Mouse (Mus musculus) brain, embryonic 18.5 days (tissue): ENCODE results near the gene Lnp1.
A peak's percentile ranks its signal among the peaks of the same experiment; 100 is the strongest.
"Not testable (repeated sequence)": the region's sequence is repeated elsewhere in the genome, so short reads cannot be mapped to it uniquely, and the experiment has no call there.

Experiments
- DNase-seq: peaks from one replicate; pipeline ENCODE4 v3.0.0-alpha.2; 2012; ENCODE audit warnings: low read depth, low spot score

Gene Lnp1

DNA sequence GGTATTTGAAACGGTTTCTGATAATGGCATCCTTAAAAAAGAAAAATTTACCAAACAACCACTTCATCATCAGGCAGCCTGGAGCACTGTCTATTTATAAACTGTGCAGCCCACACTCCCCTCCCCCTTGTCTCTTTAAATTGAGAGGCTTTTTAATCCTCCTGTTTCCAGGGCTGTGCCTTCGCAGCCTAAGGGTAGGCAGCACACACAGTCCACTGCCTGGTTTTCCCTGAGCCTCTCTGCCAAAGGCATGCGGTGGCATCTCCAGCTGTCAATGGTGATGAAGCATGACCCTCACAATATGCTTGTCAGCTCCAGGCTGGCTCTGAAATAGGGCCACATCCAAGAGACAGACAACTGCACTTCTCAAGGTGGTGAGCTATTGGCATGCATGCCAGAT lies at the start of gene Lnp1:
TSS of gene Lnp1 (minus strand) at position 39 of the 400 bp plus-strand sequence.
- no peak for DNase-seq

DNA sequence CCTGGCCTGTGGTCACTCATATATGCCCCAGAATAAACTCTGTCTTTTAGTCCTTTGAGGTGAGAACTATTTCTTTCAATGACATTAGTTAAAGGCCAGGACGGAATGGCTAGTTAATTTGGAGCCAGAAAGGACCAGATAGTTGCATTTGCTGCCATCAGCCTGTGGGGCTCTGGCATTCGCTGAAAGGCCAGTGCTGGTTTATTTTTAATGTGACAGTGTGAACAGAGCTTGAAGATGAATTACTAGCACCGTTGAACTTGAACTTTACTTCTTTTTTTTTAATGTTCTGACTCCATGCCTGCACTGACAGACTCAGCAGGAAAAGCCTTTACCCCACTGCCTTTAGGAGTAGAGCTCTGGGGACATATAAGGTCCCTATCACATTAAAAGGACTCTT lies 46.8 kb upstream of the Lnp1 start:
- DNase-seq, result no peak

DNA sequence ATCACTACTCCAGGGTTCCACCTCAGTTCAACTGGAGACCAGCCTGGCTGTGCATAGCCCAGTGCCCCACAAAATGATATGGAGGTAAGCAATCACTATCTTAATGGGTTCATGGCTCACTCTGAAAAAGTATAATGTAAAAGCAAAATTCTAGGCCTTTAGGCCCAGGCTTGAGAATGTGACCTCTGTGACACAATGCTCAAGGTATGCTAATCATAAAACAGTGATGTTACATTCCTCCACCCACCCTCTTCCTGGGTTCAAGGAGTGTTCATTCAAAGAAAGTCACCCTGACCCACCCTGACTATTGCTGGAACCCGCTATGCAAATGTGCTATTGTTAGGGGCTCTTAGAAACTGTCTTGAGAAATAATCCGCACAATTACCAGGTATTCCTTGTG lies 30.4 kb upstream of the Lnp1 start:
- not testable (repeated sequence) for DNase-seq

DNA sequence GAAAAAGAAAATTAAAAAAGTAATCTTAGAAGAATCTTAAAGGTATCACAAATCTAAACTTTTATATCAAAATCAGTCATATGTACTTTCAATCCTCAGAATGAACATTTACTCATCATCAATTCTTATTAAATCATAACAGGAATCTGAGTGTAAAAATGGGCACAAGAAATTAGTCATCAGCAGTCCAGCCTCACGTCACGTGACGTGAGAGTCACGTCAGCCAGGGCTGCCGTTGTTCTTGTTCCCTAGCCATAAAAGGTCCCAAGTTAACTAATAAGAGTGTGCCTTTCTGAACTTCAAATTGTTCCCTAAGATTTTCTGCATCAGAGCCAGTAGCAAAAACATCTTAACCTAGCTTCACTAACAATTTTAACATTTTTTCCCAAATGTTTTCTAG lies 21.2 kb upstream of the Lnp1 start:
- DNase-seq, result no peak

DNA sequence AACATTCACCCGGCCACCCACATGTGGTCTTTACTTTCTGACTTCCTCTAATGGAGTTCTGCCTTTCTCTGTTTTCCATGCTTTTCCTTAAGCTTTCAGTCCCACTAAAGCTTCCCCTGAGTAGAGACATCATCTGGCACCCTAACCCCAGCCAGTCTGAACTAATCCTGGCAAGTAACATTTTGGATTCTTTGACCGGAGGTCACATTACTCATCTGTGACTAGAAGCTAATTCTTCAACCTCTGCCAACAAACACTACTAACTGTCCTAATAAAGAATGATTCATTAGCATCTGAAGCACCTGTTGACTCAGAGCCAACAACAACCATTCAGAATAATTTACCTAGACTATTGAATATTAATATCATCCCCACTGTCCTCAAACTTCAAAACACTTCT lies 14.5 kb upstream of the Lnp1 start:
- no peak for DNase-seq

DNA sequence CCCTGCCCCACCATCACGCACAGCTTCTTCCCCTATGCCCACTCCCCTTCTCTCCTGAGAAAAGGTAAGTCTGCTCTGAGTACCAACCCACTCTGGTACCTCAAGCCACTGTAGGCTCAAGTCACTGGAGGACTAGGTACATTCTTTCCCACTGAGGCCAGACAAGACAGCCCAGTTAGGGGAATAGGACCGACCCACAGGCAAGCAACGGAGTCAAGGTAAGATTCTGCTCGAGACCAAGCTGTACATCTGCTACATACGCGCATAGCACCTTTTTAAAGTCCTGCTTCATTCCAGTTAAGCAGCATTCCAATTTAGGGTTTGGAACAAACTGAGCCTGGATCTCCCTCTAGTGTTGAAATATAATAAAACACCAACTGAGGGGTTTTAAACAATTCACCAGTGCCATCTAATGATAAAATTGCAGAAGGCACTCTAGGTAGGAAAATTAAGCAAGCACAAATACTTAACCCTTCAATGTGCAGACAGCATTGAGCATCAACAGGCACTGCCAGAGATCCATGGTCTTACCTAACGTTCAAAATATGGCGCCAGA lies 7.7 kb downstream of the Lnp1 start:
- peak; percentile 49 for DNase-seq

DNA sequence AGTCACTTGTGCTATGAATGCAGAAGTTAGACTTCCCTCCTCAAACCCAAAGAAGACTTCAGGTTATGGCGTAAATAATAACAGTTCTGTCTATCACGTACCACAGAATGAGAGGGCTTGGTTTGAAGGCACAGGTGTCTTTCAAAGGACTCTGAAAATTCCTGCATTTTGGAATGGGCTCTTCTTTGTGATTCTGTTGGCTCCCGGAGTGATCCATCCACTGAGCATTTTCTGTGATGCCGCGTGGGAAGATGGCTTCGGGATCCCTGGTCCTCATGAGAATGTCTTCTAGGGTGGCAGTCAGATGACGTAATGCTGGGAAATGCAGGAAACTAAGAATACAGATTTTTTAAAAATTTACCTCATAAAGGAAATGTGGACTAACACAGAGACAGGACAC lies 10.6 kb downstream of the Lnp1 start:
- no peak for DNase-seq

DNA sequence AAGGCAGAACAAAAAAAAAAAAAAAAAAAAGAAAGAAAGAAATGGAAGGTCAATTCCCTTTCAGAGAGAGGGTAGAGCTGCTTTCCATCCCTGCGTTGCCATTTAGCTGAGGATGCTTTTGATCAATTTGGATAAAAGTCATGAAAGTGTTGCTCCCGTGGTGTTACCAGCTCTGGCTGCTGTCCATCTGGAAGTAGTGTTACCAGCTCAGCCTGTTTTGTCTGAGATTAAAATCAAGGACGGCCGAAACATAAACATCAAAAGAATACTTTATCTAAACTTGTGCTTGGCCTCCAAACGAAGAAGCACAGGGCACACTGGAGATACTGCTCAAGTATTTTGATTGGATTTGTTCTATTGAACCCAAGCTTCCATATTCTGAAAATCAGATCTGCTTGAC lies 18.9 kb downstream of the Lnp1 start:
- no peak for DNase-seq

DNA sequence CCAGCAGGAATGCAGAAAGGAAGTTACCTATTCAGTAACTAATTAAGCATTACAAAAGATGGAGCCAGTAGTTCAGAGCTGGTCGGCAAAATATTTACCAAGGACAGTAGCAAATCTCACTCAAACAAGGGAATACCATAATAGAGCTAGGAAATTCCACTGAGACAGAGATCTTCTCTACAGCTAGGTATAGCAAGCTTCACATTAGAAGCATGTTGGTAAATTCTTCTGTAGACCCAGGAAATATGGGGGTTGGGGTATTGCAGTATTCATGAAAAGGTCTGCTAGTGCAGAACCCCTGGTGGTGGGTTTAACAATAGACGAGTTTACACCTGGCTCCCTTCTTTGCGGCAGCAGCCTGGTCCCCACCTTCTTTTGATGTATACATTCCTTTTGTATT lies 25.7 kb downstream of the Lnp1 start:
- not testable (repeated sequence) for DNase-seq

DNA sequence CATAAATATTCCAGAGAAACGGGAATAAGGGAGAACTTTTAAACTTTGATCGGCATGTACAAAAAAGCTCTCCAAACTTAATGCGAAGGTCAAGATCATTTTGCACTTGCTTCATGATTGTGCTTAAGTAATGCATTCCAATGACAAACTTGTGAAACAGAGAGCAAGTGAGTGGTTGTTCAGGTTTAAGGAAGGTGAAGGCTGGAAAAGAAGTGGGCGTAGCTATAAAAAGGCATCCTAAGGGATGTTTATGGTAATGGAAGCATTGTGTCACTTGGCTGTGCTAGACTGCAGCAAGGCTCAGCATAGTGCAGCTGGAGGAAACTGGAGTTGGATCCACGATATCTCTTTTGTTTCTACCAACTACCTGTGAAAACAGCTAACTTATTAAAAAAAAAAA lies 36.3 kb downstream of the Lnp1 start:
- no peak for DNase-seq

DNA sequence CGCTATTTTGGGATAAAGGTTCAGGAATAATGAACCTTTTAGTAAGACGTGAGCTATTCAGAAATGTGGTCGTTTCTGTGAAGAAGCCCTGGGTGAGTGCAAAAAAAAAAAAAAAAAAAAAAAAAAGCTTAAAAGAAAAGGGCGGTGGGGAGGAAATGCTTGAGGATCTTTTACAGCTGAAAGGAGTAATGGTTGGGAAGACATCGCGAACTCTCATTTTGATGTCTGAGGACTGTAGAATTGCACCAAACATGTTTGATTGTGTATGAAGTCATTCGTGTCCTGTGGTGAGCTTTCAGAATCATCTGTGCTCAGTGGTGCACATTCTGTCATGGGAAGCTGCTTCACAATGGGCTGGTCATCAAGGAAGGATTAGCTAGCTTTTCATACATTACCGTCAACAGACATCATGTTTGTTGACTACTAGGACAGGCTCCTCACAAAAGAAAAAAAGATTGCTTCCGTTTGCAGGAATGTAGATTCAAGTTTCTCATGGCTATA lies 41.2 kb downstream of the Lnp1 start:
- DNase-seq, result no peak

DNA sequence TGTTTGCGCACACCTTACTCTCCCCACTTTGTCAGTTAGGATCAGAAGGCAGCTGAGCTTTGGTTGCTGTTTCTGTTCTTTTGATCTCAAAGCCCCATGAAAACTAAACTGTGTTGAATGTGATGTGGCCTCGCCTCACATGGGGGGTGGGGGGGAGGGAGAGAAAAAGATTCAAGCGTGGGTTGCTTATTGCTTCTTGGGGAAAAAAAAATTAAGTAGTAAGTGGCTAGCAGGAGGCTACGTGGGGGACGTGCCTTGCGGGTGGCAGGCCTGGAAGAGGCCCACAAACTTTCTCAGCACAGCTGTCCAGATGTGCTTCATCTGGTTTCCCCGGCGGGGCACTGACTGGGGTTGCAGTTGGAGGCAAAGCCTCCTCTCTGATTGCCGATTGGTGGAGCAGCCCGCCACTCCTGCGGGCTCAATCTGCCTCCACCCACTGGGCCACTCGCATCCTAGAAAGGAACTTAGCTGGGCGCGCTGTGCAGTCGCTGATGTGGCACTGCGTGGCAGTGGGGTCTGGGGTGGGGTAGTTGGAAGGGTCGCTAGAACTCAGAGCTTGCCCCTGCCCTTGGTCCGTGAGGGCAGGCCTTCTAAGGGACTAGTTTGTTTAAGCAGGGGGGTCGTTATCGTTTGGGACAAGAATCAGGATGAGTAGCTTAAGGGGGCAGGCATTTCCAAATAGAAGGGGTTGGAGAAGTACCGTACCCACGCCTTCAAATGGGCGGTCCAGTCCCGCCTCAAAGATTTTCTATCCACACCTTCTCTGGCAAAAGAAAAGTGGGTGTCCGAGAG lies 41.8 kb downstream of the Lnp1 start, which contains the start of gene Tmem45a:
TSS of gene Tmem45a (minus strand) at position 343 of the 792 bp plus-strand sequence.
- peak; percentile 42 for DNase-seq

DNA sequence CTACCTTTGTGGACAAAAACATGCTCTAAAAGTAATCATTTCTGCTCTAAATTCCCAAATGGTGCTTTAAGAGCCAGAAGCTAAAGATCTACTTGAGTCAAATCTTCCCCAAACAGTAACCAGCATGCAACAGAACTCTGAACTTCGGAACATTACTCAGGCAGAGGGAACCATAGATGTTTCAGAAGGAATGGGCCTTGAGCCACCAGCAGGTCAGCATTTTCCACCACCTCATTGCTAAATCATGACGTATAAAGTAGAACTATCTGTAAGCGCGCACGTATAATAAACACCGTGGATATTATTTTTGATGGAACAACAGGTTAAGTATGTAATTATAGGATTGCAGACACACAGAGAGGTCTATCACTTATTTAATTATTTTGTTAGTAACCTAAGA lies 43.0 kb downstream of the Lnp1 start:
- no peak for DNase-seq

DNA sequence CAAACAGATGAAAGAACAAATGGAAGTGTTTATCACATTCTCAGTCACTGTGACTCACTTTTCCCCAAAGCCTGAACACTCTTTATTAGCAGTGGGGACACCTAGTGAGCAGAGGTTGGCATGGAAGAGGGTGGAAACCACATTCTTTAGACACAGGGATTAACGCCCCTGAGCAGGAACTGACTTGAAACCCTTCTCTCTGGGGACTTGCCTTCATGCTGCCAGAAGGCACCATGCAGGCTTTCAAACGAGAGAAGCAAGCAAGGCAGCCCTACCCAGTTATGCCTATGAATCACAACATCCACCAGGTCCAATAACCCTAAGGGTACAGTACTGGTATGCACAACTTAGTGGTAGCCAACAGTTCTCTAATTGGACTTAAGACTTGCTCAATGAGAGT lies 54.5 kb downstream of the Lnp1 start:
- no peak for DNase-seq

DNA sequence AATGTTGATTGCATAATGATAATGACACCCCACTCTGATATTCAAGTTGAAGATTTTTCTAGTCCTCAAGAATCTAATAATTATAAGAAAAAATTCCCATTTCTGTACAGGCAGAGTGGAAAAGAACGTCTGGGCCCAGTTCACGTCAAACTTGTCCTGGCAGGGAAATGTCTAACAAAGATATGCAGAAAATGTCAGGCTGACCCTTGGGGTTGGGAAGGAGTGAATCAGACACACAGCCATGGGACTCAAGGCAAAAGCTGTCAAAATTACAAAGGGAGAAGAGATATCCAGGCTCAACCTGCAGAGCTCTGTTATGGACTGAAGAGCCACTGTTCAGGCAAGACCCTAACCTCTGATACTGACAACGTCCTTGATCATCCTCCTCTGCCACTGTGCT lies 57.4 kb downstream of the Lnp1 start:
- DNase-seq, result no peak

DNA sequence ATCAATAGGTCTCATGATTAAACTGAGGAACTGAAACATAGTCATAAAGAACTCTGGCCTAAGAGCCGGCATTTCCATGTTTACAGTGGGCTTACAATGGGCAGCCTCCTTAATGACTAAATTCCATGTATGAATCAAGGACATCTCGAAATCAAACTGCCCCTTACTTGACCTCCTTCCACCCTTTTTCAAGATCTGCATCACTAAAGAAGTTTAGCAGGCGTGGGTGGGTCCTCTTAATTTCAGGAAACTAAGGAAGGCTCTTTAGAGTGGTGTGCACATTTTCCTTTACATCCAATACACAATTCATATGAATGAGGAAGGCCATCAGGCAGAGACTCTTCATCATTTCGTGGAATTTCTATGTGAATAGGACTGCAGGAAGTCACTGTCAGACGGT lies 59.5 kb downstream of the Lnp1 start:
- no peak for DNase-seq

DNA sequence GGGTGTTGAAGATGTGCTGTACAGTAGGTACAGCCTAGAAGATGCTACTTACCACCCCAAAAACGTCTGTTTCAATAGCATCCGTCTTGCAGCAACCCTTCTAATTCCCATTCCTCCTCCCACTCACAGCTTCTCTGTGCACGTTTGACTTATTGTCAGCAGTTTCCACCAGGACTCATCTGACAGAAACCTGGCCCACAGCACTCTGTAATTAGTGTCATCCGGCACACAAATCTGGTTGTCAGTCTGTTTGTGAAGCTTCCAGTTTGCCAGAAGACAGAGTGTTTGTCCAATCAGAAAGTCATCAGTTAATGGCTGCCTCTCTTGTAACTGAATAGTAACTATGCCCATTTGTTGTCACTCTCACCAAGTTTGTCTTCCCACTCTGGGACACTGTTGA lies 60.3 kb downstream of the Lnp1 start:
- DNase-seq, result no peak
